Mouse (Mus musculus) stomach, postnatal 0 days (tissue): ENCODE results near the gene Rnf151.

Experiments used
- CTCF ChIP-seq: IDR thresholded peaks from 2 replicates; pipeline ENCODE4 v1.5.1; 2016; ENCODE audit warnings: antibody characterized with exemption, low read depth, mild to moderate bottlenecking, moderate library complexity
- EP300 ChIP-seq: optimal IDR thresholded peaks from 2 replicates; pipeline ENCODE3; 2016; ENCODE audit warnings: antibody characterized with exemption

DNA sequence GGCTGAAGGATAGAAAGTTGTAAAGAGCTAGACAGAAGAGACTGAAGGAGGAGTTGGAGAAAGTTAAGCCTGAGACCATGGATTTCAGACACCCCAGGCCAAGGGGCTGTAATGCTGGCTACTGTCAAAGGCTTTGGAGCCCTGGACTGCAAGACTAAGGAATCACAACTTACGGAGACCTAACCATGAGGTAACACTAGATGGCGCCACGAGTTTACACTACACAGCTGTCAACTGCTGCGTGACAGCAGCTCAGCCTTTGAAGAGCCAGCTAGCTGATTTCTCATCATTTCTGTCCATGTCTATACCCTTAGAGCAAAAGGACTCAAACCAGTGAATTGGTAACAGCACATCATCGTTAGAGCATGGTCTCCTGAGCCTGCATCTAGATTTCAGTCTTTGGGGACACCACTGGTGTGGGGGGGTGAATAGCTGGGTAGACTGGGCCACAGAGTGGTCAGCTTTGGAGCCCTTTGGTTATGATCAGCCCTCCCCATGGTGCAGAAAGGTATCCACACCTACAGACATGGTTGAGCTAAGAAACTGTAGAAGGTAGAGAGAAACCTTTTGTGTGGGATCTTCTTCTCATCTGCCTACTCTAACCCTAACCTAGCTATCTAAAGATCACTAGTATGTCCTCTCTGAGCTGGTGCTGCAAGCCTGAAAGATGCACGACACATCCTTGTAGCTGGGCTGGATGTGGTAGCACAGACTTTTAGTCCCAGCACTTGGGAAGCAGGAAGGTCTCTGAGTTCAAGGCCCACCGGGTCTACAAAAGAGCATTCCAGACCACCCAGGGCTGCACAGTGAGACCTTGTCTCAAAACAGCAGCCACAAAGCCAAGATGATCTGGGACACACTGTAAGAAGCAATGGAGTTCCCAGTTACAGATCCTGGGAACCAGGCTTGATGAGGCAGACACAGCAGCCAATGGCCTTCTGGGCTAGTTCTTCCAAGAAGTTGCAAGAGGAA, 27.9 kb upstream of the Rnf151 start:
- TF ChIP-seq CTCF (peak; percentile 97), EP300 (no peak)
